Mouse (Mus musculus) activated CD4-positive, CD25-positive, alpha-beta regulatory T cell, adult 4 months (primary cell): Measurements from ENCODE around the gene Stac. TPM values are rescaled to one million over a fixed set of nuclear protein-coding genes. Genes with fewer than 3 reads are reported as not detected.

Experiments
- ATAC-seq: one replicate; pipeline ENCODE4 v1.8.0; 2017
- polyA plus RNA-seq, 2 experiments: library from polyadenylated mRNA; unstranded; fragments of 100-300 nt; shearing (Covaris generic); gene quantifications; one replicate each; pipeline ENCODE4 v1.2.1; 2017

Gene Stac
- polyA plus RNA-seq, 2 experiments from 2014 or later: not detected

GRCm38 (mm10) chr9:111514586-111515473 is 175.3 kb downstream of the Stac start:
- ATAC-seq: no peak
